Mouse (Mus musculus): ENCODE results near the gene S100a10.

Gene S100a10

DNA sequence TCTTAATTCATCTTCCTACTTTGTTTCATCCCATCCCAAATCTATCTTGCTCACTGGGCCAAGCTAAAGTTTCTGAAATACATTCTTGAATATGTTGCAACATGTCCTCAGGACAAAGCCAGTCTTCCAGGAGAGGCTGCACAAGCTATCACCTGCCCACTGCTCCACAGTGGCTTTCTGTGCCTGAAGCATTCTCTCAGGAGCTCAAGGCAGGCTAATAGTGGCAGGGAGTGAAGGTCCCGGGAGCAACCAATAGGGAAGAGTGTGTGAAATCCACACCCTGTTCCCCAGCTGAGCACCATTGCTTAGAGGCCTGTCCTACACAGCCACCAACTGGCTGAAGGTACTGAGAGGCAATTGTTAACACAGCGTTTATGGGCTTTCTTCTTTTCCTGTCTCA lies 26.1 kb downstream of the S100a10 start:
- DNase-seq (ENCODE audit: low read depth, low spot score), result no peak

GRCm38 (mm10) chr3:93581687-93582086 lies 26.8 kb downstream of the S100a10 start:
- DNase-seq (ENCODE audit: low read depth, low spot score), result no peak

GRCm38 (mm10) chr3:93583056-93583455 lies 28.2 kb downstream of the S100a10 start:
- DNase-seq (ENCODE audit: low read depth, low spot score), result no peak

DNA sequence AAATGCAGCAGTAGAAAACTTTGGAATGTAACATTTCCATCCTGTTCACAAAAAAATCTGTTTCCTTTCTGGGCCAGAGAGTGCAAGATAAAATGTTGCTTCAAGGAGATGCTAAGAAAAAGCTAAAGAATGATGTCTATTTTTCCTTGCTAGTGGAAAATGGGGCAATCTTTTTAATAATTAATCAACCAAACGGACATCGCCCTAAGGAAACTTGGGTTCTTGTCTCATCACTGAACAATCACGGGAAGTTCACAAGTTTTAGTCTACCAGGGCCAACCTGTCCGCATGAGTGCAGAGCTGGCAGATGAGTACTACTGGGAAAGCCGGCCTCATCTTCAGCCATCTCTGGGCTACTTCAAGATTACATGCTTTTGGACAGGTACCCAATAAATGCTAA lies 34.7 kb downstream of the S100a10 start:
- DNase-seq (ENCODE audit: low read depth, low spot score), result no peak

- DNase-seq (ENCODE audit: low read depth, low spot score), result no peak
Observed at GRCm38 (mm10) chr3:93590256-93590655, 35.4 kb downstream of the S100a10 start.

- DNase-seq (ENCODE audit: low read depth, low spot score), result no peak
Observed at GRCm38 (mm10) chr3:93592100-93592499, 37.2 kb downstream of the S100a10 start.

DNA sequence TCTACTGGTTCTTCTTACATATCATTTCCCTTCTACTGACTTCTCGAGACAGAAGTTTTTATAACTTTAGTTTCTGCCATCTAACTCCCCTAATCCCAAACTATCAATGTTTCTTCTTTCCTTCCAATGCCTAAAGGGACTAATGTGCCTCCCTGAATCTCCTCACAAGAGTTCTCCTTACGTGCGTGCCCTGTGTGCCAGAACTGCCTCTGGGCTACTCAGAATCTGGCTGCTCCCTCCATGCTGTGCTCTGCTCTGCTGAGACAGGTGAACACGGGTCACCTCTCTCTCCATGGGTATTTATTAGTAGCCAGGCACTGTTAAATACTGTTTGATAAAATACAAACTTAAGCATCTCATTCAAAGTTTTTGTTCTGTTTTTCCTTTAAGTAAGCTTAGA lies 38.1 kb downstream of the S100a10 start:
- DNase-seq (ENCODE audit: low read depth, low spot score), result no peak

DNA sequence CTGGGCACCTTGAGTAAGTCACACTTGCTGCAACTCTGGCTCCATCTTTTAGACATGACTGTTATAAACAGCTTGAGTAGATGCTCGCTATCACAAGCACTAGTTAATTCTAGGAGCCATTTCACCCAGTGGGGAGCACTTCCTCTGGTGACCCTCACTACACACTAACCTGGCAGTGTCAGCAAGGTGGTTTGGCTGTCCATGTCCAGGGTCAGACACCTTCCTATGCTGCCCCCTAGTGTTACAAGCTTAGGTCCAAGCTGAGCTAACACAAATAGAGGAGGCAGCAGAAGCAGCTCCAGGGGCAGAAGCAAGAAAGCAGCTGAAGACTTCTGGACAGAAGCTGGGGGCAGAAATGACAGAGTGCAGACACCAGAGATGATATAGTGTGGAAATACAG lies 38.6 kb downstream of the S100a10 start:
- DNase-seq (ENCODE audit: low read depth, low spot score), result peak; percentile 60

- no peak for DNase-seq (ENCODE audit: low read depth, low spot score)
Observed at GRCm38 (mm10) chr3:93596632-93597031, 41.8 kb downstream of the S100a10 start.

GRCm38 (mm10) chr3:93597221-93597913 lies 42.5 kb downstream of the S100a10 start:
- no peak for DNase-seq (ENCODE audit: low read depth, low spot score)

GRCm38 (mm10) chr3:93597970-93598369 lies 43.1 kb downstream of the S100a10 start:
- DNase-seq (ENCODE audit: low read depth, low spot score), result no peak

DNA sequence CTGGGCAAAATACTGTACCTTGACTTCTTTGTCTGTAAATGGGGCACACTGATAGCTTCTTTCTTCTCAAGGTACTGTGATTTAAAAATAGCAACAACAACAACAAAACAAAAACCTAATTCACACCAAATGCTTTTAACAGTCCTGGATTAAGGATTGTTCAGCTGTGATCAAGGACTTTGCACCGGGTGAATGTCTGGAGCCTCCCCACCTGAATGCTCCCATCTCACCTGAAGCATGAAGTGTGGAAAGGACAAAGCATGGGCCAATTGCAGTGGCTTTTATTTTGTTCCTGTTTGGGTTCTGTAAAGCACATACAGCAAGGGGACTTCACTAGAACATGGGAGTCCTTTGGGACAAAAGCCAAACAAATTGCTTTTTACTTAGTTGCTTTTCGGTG lies 45.3 kb downstream of the S100a10 start:
- no peak for DNase-seq (ENCODE audit: low read depth, low spot score)

GRCm38 (mm10) chr3:93601903-93602302 lies 47.0 kb downstream of the S100a10 start:
- DNase-seq (ENCODE audit: low read depth, low spot score), result no peak

GRCm38 (mm10) chr3:93608970-93609369 lies 54.1 kb downstream of the S100a10 start:
- peak; percentile 16 for DNase-seq (ENCODE audit: low read depth, low spot score)

All from A20 (cell line).